Mouse (Mus musculus) layer of hippocampus, adult 11-12 months (tissue): ENCODE results near the gene Rangap1.
A peak's percentile ranks its signal among the peaks of the same experiment; 100 is the strongest.

Source experiments
- DNase-seq: peaks from one replicate; pipeline ENCODE4 v3.0.0; 2022; ENCODE audit warnings: low spot score

The Rangap1 gene

GRCm38 (mm10) chr15:81744992-81745600, at the start of gene Rangap1, which contains the start of gene Zc3h7b:
Gene Rangap1 (minus strand): TSS chr15:81745530.
Gene Zc3h7b (plus strand): TSS chr15:81745057.
- peak; percentile 67 for DNase-seq

GRCm38 (mm10) chr15:81792444-81792843, 47.1 kb upstream of the Rangap1 start:
- no peak for DNase-seq

- no peak for DNase-seq
These were observed 42.2 kb upstream of the Rangap1 start for GRCm38 (mm10) chr15:81787525-81787924.

- no peak for DNase-seq
These were observed 40.4 kb upstream of the Rangap1 start for GRCm38 (mm10) chr15:81785701-81786100.

- no peak for DNase-seq
These were observed 39.4 kb upstream of the Rangap1 start for GRCm38 (mm10) chr15:81784762-81785161.

- DNase-seq, result no peak
These were observed 36.5 kb upstream of the Rangap1 start for GRCm38 (mm10) chr15:81781816-81782215.

GRCm38 (mm10) chr15:81776631-81777422, 31.5 kb upstream of the Rangap1 start:
- no peak for DNase-seq

- no peak for DNase-seq
These were observed 29.3 kb upstream of the Rangap1 start for GRCm38 (mm10) chr15:81774505-81775171.

- no peak for DNase-seq
These were observed 27.2 kb upstream of the Rangap1 start for GRCm38 (mm10) chr15:81772431-81773120.

GRCm38 (mm10) chr15:81769037-81769436, 23.7 kb upstream of the Rangap1 start:
- no peak for DNase-seq

- no peak for DNase-seq
These were observed 21.1 kb upstream of the Rangap1 start for GRCm38 (mm10) chr15:81766439-81766838.

- no peak for DNase-seq
These were observed 20.3 kb upstream of the Rangap1 start for GRCm38 (mm10) chr15:81765651-81766050.

- no peak for DNase-seq
These were observed 19.2 kb upstream of the Rangap1 start for GRCm38 (mm10) chr15:81764573-81764972.

GRCm38 (mm10) chr15:81761959-81762358, 16.6 kb upstream of the Rangap1 start:
- no peak for DNase-seq

GRCm38 (mm10) chr15:81761381-81761780, 16.1 kb upstream of the Rangap1 start:
- no peak for DNase-seq

GRCm38 (mm10) chr15:81760361-81761079, 15.2 kb upstream of the Rangap1 start:
- DNase-seq, result no peak

- no peak for DNase-seq
These were observed 14.2 kb upstream of the Rangap1 start for GRCm38 (mm10) chr15:81759542-81759941.

GRCm38 (mm10) chr15:81758701-81759100, 13.4 kb upstream of the Rangap1 start:
- DNase-seq, result no peak

- no peak for DNase-seq
These were observed 8.3 kb upstream of the Rangap1 start for GRCm38 (mm10) chr15:81753669-81754068.

- no peak for DNase-seq
These were observed 4.4 kb upstream of the Rangap1 start for GRCm38 (mm10) chr15:81749742-81750141.

GRCm38 (mm10) chr15:81745601-81746114, 328 bp upstream of the Rangap1 start:
- DNase-seq, result peak; percentile 27
